In genomic region chrX:94235190-94235555, GRCm38 (mm10) we compare ENCODE assay signal across 8 mouse cellular contexts. TPM values are rescaled to one million over a fixed set of nuclear protein-coding genes. Genes with fewer than 3 reads are reported as not detected.
A peak's percentile ranks its signal among the peaks of the same experiment; 100 is the strongest.
DNase-seq lines count a peak whose midpoint lies in the region; ATAC-seq and TF ChIP-seq lines count a peak whose summit lies in the region.

No protein-coding gene starts in this region.

- no peaks in the 10 kb centered on the region for H3K36me3 ChIP-seq in heart, adult 2 months (ENCODE audit: control insufficient read depth, insufficient read depth, low read length)
- H3K36me3 ChIP-seq in forebrain, embryonic 14.5 days (ENCODE audit: control insufficient read depth, insufficient read depth, low read length): no peaks in the 10 kb centered on the region
- no peaks in the 10 kb centered on the region for H3K36me3 ChIP-seq in limb, embryonic 11.5 days (ENCODE audit: control insufficient read depth, insufficient read depth, low read length)
- no peaks in the 10 kb centered on the region for H3K36me3 ChIP-seq in midbrain, embryonic 16.5 days (ENCODE audit: control insufficient read depth, insufficient read depth, low read length)

- peak overlapping the region; percentile 51 for H3K4me2 ChIP-seq in forebrain, embryonic 14.5 days (ENCODE audit: low read length)
- H3K4me2 ChIP-seq in limb, embryonic 11.5 days (ENCODE audit: low read depth, severe bottlenecking): peak overlapping the region; percentile 47
- H3K4me2 ChIP-seq in midbrain, embryonic 16.5 days (ENCODE audit: low read length): peak overlapping the region; percentile 48

- no peaks in the 10 kb centered on the region for H3K27me3 ChIP-seq in heart, adult 2 months (ENCODE audit: control insufficient read depth, insufficient read depth, low read length)
- H3K27me3 ChIP-seq in forebrain, embryonic 14.5 days (replicated peaks; ENCODE audit: control insufficient read depth, insufficient read depth, low read length): peaks cover 19% of the 10 kb centered on the region
- H3K27me3 ChIP-seq in limb, embryonic 11.5 days (ENCODE audit: control insufficient read depth, insufficient read depth, low read length): peaks cover 16% of the 10 kb centered on the region
- peaks cover 31% of the 10 kb centered on the region for H3K27me3 ChIP-seq in midbrain, embryonic 16.5 days (ENCODE audit: control insufficient read depth, insufficient read depth, low read depth, low read length)

- WGBS in heart, adult 2 months: 18% methylated on average over 35 of the region's 35 CpGs
- WGBS in forebrain, embryonic 14.5 days: 10% methylated on average over 35 of the region's 35 CpGs
- WGBS in limb, embryonic 11.5 days: 9% methylated on average over 34 of the region's 35 CpGs
- 15% methylated on average over 35 of the region's 35 CpGs for WGBS in midbrain, embryonic 16.5 days

- H3K4me3 ChIP-seq in heart, adult 2 months: peak overlapping the region; percentile 49
- H3K4me3 ChIP-seq in forebrain, embryonic 14.5 days (ENCODE audit: low read depth, low read length): peak overlapping the region; percentile 54
- H3K4me3 ChIP-seq in limb, embryonic 11.5 days (ENCODE audit: low read depth, low read length): peak overlapping the region; percentile 59
- peak overlapping the region; percentile 64 for H3K4me3 ChIP-seq in midbrain, embryonic 16.5 days (ENCODE audit: low read depth, low read length)

- TF ChIP-seq EP300 in heart, adult 2 months (IDR thresholded peaks at IDR 0.05; ENCODE audit: insufficient read depth, low read depth, low read length): no peak

- no peak for TF ChIP-seq POLR2A in heart, adult 2 months (IDR thresholded peaks at IDR 0.05; ENCODE audit: insufficient read depth, low read depth, low read length)

- H3K27ac ChIP-seq in heart, adult 2 months: peak overlapping the region; percentile 96
- peak overlapping the region; percentile 27; the same call in 1 of the 2 replicates for H3K27ac ChIP-seq in forebrain, embryonic 14.5 days (ENCODE audit: low read depth, low read length)
- H3K27ac ChIP-seq in limb, embryonic 11.5 days (replicated peaks; ENCODE audit: low read depth, low read length): no peak overlapping the region; the same call in 1 of the 2 replicates
- H3K27ac ChIP-seq in midbrain, embryonic 16.5 days (ENCODE audit: low read length): peak overlapping the region; percentile 89

- no peak for TF ChIP-seq CTCF in heart, adult 2 months (IDR thresholded peaks at IDR 0.05)

- DNase-seq in heart, adult 2 months: no peak
- no peak for DNase-seq in heart, postnatal 10 days
- DNase-seq in thymus, postnatal 14 days: peak; percentile 30
- DNase-seq in thymus, postnatal 0 days (ENCODE audit: low spot score): no peak
- no peak for DNase-seq in forebrain, embryonic 14.5 days (ENCODE audit: low spot score)
- DNase-seq in limb, embryonic 11.5 days (ENCODE audit: low spot score): no peak

- intact Hi-C loops in heart, adult 2 months (cut with DNase I): loop anchor here (2.0 to 10.0 kb wide), 2 partner anchors 132 to 310 kb away; partner anchors contain the start of genes Apoo, Fam90a1b and Maged1
- intact Hi-C loops in heart, postnatal 10 days (cut with DNase I): loop anchor here (5.0 kb wide), 1 partner anchor 132 kb away; the partner anchor contains the start of genes Apoo and Fam90a1b

- peak overlapping the region; percentile 88 for H3K9ac ChIP-seq in heart, adult 2 months (ENCODE audit: low read depth, low read length)
- H3K9ac ChIP-seq in forebrain, embryonic 14.5 days (ENCODE audit: low read length): peak overlapping the region; percentile 70
- H3K9ac ChIP-seq in limb, embryonic 11.5 days (ENCODE audit: low read length): peak overlapping the region; percentile 72
- H3K9ac ChIP-seq in midbrain, embryonic 16.5 days (ENCODE audit: low read depth, low read length): peak overlapping the region; percentile 73

- no peaks in the 10 kb centered on the region; the same call in 1 of the 2 replicates for H3K4me1 ChIP-seq in heart, adult 2 months (ENCODE audit: control insufficient read depth, insufficient read depth, low read length)
- no peaks in the 10 kb centered on the region for H3K4me1 ChIP-seq in forebrain, embryonic 14.5 days (ENCODE audit: control insufficient read depth, insufficient read depth, low read length)
- H3K4me1 ChIP-seq in limb, embryonic 11.5 days (ENCODE audit: control insufficient read depth, insufficient read depth, low read length): no peaks in the 10 kb centered on the region
- H3K4me1 ChIP-seq in midbrain, embryonic 16.5 days (ENCODE audit: control insufficient read depth, insufficient read depth, low read length): no peaks in the 10 kb centered on the region

- H3K79me2 ChIP-seq in heart, adult 2 months (replicated peaks; ENCODE audit: control insufficient read depth, insufficient read depth, low read length): no peaks in the 10 kb centered on the region

- no peak; the same call in none of the 2 replicates for ATAC-seq in forebrain, embryonic 14.5 days
- 0 out of 2 replicates have a peak, but pooled peaks have one; percentile 28 for ATAC-seq in limb, embryonic 11.5 days (ENCODE audit: insufficient number of reproducible peaks, low FRiP score, low TSS enrichment, low read depth)
- ATAC-seq in midbrain, embryonic 16.5 days: no peak
- ATAC-seq in megakaryocyte-erythroid progenitor cell, adult 5-6 weeks (replicated peaks; ENCODE audit: low FRiP score, low TSS enrichment, poor library complexity, severe bottlenecking): no peak

- no peaks in the 10 kb centered on the region for H3K9me3 ChIP-seq in forebrain, embryonic 14.5 days (replicated peaks; ENCODE audit: control insufficient read depth, low read length)
- H3K9me3 ChIP-seq in limb, embryonic 11.5 days (ENCODE audit: control insufficient read depth, low read length): no peaks in the 10 kb centered on the region
- H3K9me3 ChIP-seq in midbrain, embryonic 16.5 days (replicated peaks; ENCODE audit: control insufficient read depth, low read length, poor library complexity, severe bottlenecking): no peaks in the 10 kb centered on the region

RNA-seq across cellular contexts. Expression of gene Klhl15, which starts 0.8 kb away (rescaled TPM):
- 1 to 10 TPM; 6.1 to 9.1 TPM for total RNA-seq in heart, adult 2 months (2021)
- polyA plus RNA-seq in heart, adult 2 months (2012; rRNA removed): 3.4 TPM in 2 replicates
- 10 to 100 TPM in 1 of 2 experiments, 1 to 10 TPM in 1; 9.1 to 11.5 TPM for total RNA-seq in heart, postnatal 10 days (2021)
- polyA plus RNA-seq in thymus, postnatal 0 days (2015; fragmentation: Nextera tagmentation; extraction: Ambion mirVana): 9.6 and 12.2 TPM in 2 replicates
- 8.9 and 11.5 TPM in 2 replicates for polyA plus RNA-seq in forebrain, embryonic 14.5 days (2014; fragmentation: Nextera tagmentation; extraction: Ambion mirVana)
- polyA plus RNA-seq in limb, embryonic 11.5 days (2014; fragmentation: Nextera tagmentation; extraction: Ambion mirVana): 8.7 and 9.7 TPM in 2 replicates
- polyA plus RNA-seq in midbrain, embryonic 16.5 days (2015; fragmentation: Nextera tagmentation; extraction: Ambion mirVana): 9.3 and 9.7 TPM in 2 replicates
- 8.7 and 11.3 TPM in 2 replicates for total RNA-seq in megakaryocyte-erythroid progenitor cell, adult 5-6 weeks (2014; fragmentation: Nextera tagmentation)
- 10.1 and 12.6 TPM in 2 replicates for total RNA-seq in megakaryocyte-erythroid progenitor cell, adult 5-6 weeks (2017)

RNA-seq across cellular contexts. Expression of gene Eif2s3x, which starts 22.5 kb away (rescaled TPM):
- total RNA-seq in heart, adult 2 months (2021): 100 to 1,000 TPM; 102 to 153 TPM
- 32.1 and 112 TPM in 2 replicates for polyA plus RNA-seq in heart, adult 2 months (2012; rRNA removed)
- 100 to 1,000 TPM; 116 to 164 TPM for total RNA-seq in heart, postnatal 10 days (2021)
- 75.1 and 78.5 TPM in 2 replicates for polyA plus RNA-seq in thymus, postnatal 0 days (2015; fragmentation: Nextera tagmentation; extraction: Ambion mirVana)
- 94.9 and 100 TPM in 2 replicates for polyA plus RNA-seq in forebrain, embryonic 14.5 days (2014; fragmentation: Nextera tagmentation; extraction: Ambion mirVana)
- 108 and 120 TPM in 2 replicates for polyA plus RNA-seq in limb, embryonic 11.5 days (2014; fragmentation: Nextera tagmentation; extraction: Ambion mirVana)
- 88.3 and 93.3 TPM in 2 replicates for polyA plus RNA-seq in midbrain, embryonic 16.5 days (2015; fragmentation: Nextera tagmentation; extraction: Ambion mirVana)
- total RNA-seq in megakaryocyte-erythroid progenitor cell, adult 5-6 weeks (2014; fragmentation: Nextera tagmentation): 188 and 191 TPM in 2 replicates
- 261 and 281 TPM in 2 replicates for total RNA-seq in megakaryocyte-erythroid progenitor cell, adult 5-6 weeks (2017)
